Mouse (Mus musculus) liver, adult (tissue): ENCODE results near the gene Shisa3.

Source experiments
- GATA4 ChIP-seq: IDR thresholded peaks from 2 replicates; pipeline ENCODE4 v1.6.1; 2014; ENCODE audit warnings: mild to moderate bottlenecking, low read length; ENCODE audit not compliant: insufficient replicate concordance

Shisa3 gene

DNA sequence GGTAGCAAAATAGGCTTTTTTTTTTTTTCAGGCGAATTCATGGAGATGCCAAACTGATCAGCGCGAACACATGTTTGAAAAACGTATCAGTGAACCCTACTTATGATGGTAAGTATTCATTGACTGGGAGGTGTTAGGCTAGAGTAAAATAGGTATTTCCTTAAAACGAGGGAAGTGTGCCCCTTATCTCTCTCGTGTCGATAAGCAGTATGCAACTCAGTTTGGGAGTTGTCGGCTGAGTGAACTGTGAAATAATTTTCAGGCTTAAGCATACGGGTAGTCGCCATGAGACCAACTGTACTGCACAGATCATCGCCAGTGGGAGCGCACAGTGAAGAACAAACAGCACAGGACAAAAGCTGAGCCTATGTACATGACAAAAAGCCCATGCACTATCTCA is 13.5 kb downstream of the Shisa3 start:
- no peak for TF ChIP-seq GATA4

DNA sequence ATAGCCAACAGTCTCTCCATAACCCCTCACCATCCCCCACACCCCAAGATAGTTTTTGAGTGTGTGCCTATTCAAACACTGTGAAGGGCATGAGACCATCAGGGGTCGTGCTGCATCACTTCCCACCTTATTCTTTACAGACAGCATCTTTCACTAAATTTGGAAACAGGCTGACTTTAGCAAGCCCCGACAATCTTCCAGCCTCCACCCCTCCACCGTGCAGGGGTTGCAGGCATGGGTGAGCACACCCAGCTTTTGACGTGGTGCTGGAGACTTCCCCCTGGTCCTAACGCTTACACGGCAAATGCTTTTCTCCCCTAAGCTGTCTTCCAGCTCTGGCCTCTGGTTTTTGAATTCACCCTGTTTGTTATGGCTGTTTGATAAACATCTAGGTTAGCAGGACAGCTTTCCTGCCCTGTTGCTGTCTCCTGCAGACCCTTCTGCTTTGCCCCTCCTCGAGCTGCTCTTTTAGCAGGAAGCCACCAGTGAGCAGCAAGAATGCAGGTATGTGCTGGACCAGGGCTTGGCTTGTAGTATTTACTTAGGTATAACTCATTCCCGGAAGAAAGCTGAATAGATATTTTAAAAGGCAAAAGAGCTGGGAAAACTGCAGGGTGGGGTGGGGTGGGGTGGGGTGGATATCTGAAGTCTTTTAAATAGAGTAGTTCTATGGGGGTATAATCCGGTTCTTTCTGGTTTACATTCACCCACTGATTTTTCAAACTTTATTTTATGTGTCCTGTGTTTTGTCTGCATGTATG is 20.7 kb downstream of the Shisa3 start:
- TF ChIP-seq GATA4: no peak

- TF ChIP-seq GATA4: peak; percentile 51; the same call in 1 of the 2 replicates
Measured at GRCm38 (mm10) chr5:67629440-67629839, 21.8 kb downstream of the Shisa3 start.

DNA sequence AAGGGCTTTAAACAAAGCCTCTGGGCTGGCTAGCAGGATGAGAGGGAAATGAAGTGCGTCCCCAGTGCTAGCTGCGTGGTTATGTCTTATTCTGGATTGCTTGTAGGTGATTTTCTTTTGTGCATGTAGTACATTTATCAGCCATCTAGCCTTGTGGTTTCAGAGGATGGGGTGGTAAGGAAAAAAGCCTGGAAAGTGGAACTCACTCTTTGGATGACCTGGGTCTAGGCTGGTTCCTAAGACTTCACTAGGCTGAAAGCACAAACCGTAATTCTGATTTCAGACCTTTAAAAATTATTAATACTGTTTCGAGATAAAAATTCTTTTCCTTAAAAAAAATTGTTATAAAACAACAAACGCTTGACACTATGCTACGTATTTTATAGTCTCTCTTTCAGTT is 22.2 kb downstream of the Shisa3 start:
- TF ChIP-seq GATA4: no peak

DNA sequence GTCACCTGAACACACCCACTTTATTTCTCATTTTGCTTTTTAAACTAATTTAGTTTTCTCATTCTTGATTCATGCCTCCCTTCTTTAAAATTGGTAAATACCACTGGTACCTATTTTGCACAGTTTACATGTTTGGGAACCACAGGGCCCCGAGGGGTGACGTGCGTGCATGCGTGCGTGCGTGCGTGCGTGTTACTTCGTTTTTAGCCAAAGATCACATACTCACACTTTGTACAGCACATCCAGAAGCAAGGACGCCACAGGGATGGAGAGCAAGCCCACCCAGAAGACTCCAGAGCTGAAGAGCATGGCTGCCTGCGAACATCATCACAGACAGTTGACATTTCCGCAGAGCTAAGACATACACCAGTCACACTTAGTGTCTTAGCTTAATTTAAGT is 23.6 kb downstream of the Shisa3 start:
- TF ChIP-seq GATA4: no peak

DNA sequence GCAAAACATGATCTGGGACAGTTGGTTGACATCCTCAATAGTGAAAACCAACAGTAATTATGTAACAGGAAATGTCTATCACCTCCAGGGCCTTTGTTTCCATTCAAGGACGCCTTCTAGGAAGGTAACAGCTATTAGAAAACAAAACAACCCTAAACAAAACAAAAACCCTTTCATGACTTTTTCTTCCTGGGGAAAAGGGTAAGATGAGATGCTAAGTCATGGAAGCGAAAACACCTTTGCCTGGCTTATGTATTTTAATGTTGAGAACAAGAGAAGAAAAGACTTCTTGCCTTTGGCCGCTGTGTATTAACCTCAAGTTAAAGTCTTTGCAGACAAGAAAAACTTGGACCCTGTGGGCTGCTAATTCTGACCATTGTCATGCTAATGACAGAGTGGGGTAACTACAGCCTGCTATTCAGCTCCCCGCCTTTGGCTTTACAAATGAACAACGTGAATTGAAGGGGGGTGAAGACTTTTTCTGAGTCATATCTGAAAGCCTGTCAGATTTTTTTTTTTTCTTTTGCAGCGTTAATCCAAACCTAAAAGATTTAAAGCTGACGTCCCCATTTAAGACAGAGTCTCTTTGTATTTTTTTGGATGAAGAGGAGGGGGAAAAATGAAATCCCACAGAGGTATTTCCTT is 25.6 kb downstream of the Shisa3 start:
- no peak for TF ChIP-seq GATA4

DNA sequence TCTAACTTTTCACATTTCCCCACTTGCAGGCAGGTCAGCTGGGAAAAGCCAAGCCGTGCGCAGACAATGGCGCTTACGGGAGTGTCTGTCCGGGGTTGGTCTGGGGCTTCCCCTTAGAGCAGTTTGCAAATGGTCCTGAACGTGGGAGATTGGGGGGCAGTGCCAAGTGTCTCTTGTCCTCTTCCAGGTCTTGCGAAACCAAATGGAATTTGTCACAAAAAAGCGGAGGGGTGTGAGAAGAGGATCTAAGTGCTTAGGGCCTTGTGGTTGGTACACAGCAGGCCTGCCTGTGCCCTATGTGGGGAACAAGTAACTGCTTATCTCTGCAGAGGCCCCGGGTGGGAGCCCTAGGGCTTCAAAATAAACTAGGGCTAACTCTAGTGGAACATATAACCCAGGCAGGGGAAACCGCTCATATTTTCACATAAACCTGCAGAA is 26.2 kb downstream of the Shisa3 start:
- TF ChIP-seq GATA4: no peak

- no peak for TF ChIP-seq GATA4
Measured at GRCm38 (mm10) chr5:67634339-67634738, 26.7 kb downstream of the Shisa3 start.

GRCm38 (mm10) chr5:67640596-67641312 is 33.1 kb downstream of the Shisa3 start:
- no peak for TF ChIP-seq GATA4

DNA sequence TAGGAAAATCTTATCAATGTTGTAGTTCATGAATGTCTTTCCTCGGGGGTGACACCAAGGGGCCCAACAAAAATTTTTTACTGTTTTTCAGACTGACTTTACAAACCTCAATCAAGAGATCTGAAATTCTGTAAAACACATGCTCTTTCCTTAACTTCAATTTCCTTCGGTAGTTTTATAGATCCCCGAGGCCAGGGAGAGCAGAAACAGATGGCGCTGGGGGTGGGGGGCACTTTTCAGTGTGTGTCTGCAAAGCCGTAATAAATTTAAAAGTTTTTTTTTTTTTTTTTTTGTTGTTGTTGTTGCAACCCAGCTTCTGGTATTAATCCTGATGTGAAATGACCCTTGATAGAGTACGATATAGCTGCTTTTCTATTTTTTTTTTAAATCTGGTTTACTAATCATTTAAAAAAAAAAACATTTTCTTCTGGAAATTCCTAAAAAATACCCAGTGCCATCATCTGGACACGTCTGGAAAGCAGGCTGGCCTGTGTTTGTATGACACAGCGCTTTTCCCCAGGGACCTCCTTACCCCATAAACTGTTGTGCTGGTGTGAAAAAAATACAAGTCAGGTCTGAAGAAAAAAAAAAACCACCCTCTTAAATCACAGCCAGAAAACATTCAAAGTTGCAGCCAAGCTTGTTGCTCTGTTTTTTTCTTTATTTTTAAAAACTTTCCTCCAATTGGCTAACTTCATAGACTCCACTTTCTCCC is 33.9 kb downstream of the Shisa3 start:
- TF ChIP-seq GATA4: no peak

GRCm38 (mm10) chr5:67643537-67644255 is 36.0 kb downstream of the Shisa3 start:
- no peak for TF ChIP-seq GATA4

DNA sequence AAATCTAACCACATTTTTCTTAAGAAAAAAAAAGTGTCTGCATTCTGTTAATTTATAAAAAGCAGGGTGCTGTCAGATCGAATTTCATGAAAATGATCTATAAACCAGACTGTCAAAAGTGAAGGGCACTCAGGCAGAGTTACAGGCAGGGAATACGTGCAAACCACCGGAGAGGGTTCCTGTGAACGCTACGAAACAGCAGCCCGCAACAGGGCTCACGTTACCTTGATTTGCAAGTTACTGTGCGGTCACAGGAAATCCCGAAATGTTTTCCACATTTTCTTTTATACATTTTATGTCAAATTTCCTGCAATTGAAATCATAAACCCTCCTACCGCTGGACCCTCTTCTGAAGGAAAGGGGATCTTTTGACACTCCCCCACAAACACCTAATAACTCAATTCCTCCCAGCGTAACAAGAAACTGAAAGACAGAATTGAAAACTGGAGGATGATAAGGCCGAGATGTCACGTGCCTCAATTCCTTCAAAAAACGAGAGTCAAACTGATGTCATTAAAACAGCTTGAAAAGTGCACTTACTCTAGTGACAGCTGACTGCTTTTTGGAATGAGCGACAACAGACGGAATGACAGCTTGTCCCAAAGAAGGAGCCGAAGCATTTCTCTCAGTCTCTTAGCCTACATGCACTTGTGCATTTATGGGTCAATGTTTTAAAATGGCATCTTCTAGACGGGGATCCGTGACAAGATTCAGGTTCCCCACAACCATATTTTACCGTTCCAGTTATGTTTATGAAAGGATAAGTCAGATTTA is 39.3 kb downstream of the Shisa3 start:
- TF ChIP-seq GATA4: no peak

- TF ChIP-seq GATA4: no peak
Measured at GRCm38 (mm10) chr5:67647568-67647967, 39.9 kb downstream of the Shisa3 start.

DNA sequence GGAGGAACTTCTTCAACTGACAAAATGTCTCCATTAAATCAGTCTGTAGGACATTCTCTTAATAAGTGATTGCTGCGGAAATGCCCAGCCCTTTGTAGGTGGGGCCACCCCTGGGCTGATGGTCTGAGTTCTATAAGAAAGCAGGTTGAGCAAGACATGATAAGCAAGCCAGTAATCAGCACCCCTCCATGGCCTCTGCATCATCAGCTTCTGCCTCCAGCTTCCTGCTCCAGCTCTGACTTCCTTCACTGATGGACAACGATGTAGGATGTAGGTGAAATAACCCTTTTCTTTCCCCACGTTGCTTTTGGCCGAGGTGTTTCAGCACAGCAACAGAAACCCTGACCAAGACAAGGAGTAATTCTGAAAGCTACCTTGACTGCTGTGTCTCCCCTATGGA is 41.5 kb downstream of the Shisa3 start:
- no peak for TF ChIP-seq GATA4
